ENCODE assay signal across 13 mouse cellular contexts in the genomic region with DNA sequence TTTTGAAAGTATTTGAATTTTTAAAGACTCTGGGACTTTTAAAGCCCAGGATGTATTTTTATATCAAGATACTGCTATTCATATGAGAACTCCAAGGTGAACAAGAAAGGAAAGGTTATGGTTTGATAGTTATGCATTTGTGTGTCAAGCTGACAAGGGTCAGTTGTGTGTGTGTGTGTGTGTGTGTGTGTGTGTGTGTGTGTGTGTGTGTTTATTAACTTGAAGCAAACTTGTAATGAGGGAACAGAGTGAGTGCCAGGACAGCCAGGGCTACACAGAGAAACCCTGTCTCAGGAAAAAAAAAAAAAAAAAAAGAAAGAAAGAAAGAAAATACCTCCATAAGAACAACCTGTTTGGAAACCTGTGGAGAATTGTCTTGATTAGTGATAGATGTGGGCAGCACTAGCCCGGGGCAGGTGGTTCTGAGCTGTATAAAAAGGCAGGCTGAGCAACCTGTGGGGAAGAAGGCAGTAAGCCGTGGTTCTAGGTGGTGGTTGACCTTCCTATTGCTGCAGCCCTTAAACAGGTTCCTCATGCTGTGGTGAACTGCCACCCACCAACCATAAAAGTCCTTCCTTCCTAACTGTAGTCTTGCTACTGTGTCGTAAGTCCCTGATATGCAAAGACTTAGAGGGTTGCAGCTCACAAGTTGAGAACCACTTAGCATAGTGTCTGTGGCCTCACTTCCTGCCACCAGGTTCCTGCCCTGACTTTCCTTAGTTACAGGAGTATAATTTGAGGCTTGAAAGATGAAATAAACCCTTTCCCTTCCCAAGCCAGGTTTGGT. TPM values are rescaled to one million over a fixed set of nuclear protein-coding genes. Genes with fewer than 3 reads are reported as not detected.
DNase-seq lines count a peak whose midpoint lies in the region; ATAC-seq lines count a peak whose summit lies in the region.
"Had no signal": no experiment of that assay in that cellular context is flagged by ENCODE, and none has a peak within 500 bp of the region (broad histone marks: within the 10 kb centered on the region; RNA-seq: fewer than 3 reads in every experiment).

No protein-coding gene starts in this region.

- no peak overlapping the region for H3K4me2 ChIP-seq in liver, embryonic 15.5 days
- H3K4me2 ChIP-seq in liver, embryonic 12.5 days, result no peak overlapping the region
- H3K4me2 ChIP-seq: embryonic facial prominence, embryonic 15.5 days; limb, embryonic 13.5 days had no signal

- ATAC-seq in liver, embryonic 15.5 days (ENCODE audit: insufficient read depth), result peak; percentile 44
- no peak for ATAC-seq in liver, embryonic 12.5 days
- peak; percentile 70 for ATAC-seq in activated CD4-positive, CD25-positive, alpha-beta regulatory T cell, adult 4 months
- ATAC-seq: midbrain, embryonic 16.5 days had no signal

- no peak overlapping the region for H3K9ac ChIP-seq in liver, embryonic 15.5 days
- H3K9ac ChIP-seq in liver, embryonic 12.5 days, result no peak overlapping the region
- H3K9ac ChIP-seq: embryonic facial prominence, embryonic 15.5 days; limb, embryonic 13.5 days had no signal

- peak; percentile 39 to 53 for DNase-seq in kidney, postnatal 25 days
- DNase-seq in splenic B cell, adult 2 months (ENCODE audit: low read depth, low spot score), result peak; percentile 16
- DNase-seq in Muller cell, postnatal 12 days (ENCODE audit: inconsistent ontology term), result no peak
- DNase-seq in adipocyte (ENCODE audit: low spot score), result no peak
- DNase-seq: adrenal gland, postnatal 25 days; cerebellum, postnatal 25 days; heart, adult 2 months had no signal

- WGBS in liver, embryonic 15.5 days (ENCODE audit: insufficient replicate concordance), result 45% methylated on average over 3 of the region's 3 CpGs
- 47% methylated on average over 3 of the region's 3 CpGs for WGBS in liver, embryonic 12.5 days (ENCODE audit: insufficient replicate concordance)

- H3K36me3 ChIP-seq in liver, embryonic 15.5 days (replicated peaks), result no peaks in the 10 kb centered on the region
- no peaks in the 10 kb centered on the region for H3K36me3 ChIP-seq in liver, embryonic 12.5 days
- H3K36me3 ChIP-seq in splenic B cell, adult 2 months (ENCODE audit: control insufficient read depth, insufficient read depth, low read length, poor library complexity, severe bottlenecking), result no peaks in the 10 kb centered on the region
- H3K36me3 ChIP-seq: embryonic facial prominence, embryonic 15.5 days; limb, embryonic 13.5 days had no signal

- no peaks in the 10 kb centered on the region for H3K27me3 ChIP-seq in liver, embryonic 15.5 days
- no peaks in the 10 kb centered on the region for H3K27me3 ChIP-seq in liver, embryonic 12.5 days (replicated peaks)
- H3K27me3 ChIP-seq in splenic B cell, adult 2 months (ENCODE audit: control insufficient read depth, insufficient read depth, low read length, poor library complexity, severe bottlenecking), result no peaks in the 10 kb centered on the region
- H3K27me3 ChIP-seq: embryonic facial prominence, embryonic 15.5 days; limb, embryonic 13.5 days had no signal

- no peak overlapping the region for H3K4me3 ChIP-seq in liver, embryonic 15.5 days (replicated peaks)
- no peak overlapping the region for H3K4me3 ChIP-seq in liver, embryonic 12.5 days
- H3K4me3 ChIP-seq: embryonic facial prominence, embryonic 15.5 days; heart, adult 2 months; limb, embryonic 13.5 days had no signal

- H3K4me1 ChIP-seq in liver, embryonic 15.5 days (replicated peaks), result no peaks in the 10 kb centered on the region
- H3K4me1 ChIP-seq in liver, embryonic 12.5 days, result peaks cover 10% of the 10 kb centered on the region; the same call in 1 of the 2 replicates
- H3K4me1 ChIP-seq: embryonic facial prominence, embryonic 15.5 days had no signal

- no peak overlapping the region for H3K27ac ChIP-seq in liver, embryonic 15.5 days (replicated peaks)
- no peak overlapping the region for H3K27ac ChIP-seq in liver, embryonic 12.5 days
- H3K27ac ChIP-seq: embryonic facial prominence, embryonic 15.5 days; heart, adult 2 months; limb, embryonic 13.5 days had no signal

- no peaks in the 10 kb centered on the region for H3K9me3 ChIP-seq in liver, embryonic 15.5 days (replicated peaks)
- H3K9me3 ChIP-seq in liver, embryonic 12.5 days (replicated peaks), result no peaks in the 10 kb centered on the region
- H3K9me3 ChIP-seq: embryonic facial prominence, embryonic 15.5 days; limb, embryonic 13.5 days had no signal

RNA-seq across cellular contexts. Expression of gene Pam, which starts 34.3 kb away (rescaled TPM):
- 7.1 and 7.5 TPM in 2 replicates for polyA plus RNA-seq in liver, embryonic 15.5 days (2015; fragmentation: Nextera tagmentation; extraction: Ambion mirVana)
- 10.8 and 11.3 TPM in 2 replicates for polyA plus RNA-seq in liver, embryonic 12.5 days (2016; fragmentation: Nextera tagmentation; extraction: Ambion mirVana)
- polyA plus RNA-seq in activated CD4-positive, CD25-positive, alpha-beta regulatory T cell, adult 4 months (2017; shearing (Covaris generic)), result 1 to 10 TPM; 2.6 to 4.8 TPM

Comparison
In these comparisons a context has a peak if more than half of its experiments do, and no peak if none do; other contexts are left out.
1. DNase-seq: peak in kidney, postnatal 25 days (2 of 2) and splenic B cell, adult 2 months (single experiment); none in Muller cell, postnatal 12 days (single experiment) and adipocyte (single experiment).